Mouse (Mus musculus) gastrocnemius, postnatal 10 days (tissue): ENCODE results near the gene Lhx6. TPM values are rescaled to one million over a fixed set of nuclear protein-coding genes. Genes with fewer than 3 reads are reported as not detected.

Experiments used
- DNase-seq: peaks from one replicate; pipeline ENCODE4 v3.0.0; 2021; ENCODE audit warnings: mixed read lengths
- total RNA-seq, 2 experiments: library from RNA; stranded (reverse); gene quantifications; 2 replicates each; pipeline ENCODE4 v1.2.3; 2021

Gene Lhx6
- total RNA-seq, 2 experiments from 2014 or later, result 3.3 to 6.2 TPM

DNA sequence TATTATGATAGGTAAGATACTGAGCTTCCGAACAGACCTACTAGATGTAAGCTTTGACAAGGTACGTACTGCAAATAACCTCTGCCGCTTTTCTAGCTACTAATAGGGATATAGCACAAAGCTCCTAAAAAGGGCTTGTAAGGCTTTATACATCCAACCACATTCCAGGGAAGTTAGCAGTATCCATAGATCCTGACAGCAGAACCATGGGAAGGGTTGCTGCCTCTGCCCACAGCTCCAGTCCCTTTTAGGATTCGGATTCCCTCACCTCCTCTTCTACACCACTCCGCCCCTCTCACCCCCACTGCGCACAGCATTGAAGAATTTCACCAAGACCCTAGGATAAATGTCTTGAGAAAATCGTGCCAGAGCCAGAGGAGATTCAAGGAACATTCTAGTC is 11.9 kb downstream of the Lhx6 start:
- DNase-seq, result no peak

DNA sequence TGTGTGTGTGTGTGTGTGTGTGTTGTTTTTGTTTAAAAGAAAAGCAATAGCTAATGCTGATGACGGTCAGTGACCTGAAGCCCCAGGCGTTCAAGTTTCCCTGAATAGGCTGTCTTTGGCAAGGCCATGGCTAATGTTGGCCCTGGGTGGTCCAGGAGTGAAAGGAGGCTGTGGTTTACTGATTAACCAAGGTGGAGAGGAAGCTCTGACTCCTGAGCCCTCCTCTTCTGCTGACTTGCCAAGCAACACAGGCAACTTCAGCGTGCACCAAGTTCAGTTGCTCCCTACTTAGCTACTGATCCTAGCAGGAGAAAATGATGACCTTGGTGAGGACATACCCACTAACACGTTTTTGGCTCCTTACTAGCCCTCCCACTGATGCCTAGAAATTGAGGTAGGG is 12.5 kb downstream of the Lhx6 start:
- DNase-seq, result no peak

DNA sequence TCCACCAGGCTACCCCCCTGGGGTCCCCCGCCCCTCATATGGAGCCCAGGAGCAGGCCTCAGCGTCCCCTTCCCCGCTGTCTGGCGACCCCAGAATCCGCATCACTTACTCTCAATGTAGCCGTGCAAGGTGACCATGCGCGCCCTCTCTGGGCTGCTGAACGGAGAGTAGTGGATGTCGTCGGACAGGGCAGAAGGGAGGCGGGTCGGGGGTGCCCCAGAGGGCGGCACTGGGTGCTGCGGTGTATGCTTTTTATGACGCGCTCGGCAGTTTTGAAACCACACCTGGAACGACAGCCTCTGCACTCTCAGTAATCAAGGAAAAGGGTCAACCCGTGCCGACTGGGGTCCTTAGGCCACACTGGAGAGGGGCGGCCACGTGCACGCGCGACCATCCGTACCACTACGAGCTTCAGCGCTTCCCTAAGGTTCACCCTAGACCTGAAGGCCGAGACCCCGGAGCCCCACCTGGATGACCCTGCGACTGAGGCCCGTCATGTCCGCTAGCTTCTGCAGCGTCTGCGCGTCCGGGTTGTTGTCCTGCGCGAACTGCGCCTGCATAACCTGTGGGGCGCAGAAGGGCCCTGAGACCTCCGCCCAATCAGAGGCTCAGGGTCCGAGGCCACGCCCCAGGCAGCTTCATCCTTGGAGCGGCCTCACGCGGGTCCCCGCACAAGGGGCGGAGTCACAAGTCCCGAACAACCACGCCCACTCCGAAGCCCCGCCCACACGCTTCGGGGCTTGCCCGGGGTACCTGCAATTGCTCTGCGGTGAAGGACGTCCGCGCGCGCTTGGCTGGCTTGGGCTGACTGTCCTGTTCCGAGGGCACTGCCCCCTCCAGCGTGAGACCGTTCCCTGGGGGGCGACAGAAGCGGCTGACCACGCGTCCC is 14.1 kb downstream of the Lhx6 start:
- peak; percentile 34 for DNase-seq

DNA sequence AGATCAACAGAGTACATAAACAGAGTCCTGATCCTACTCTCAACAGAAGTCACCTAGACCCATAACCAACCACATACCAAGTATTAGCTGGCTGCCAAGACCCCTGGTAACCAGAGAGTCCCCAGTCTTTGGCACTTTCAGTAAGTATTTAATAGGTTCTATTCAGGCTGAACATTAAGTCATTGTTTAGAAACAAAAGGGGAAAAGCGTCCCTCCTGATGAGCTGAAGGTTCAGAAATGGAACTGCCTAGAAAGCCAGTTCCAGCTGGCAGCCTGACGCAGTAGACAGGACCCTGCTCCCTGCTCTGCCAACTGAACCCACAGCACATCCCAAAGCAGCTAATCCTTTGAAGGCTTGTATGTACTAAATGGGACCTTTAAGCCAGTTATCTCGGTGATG is 16.0 kb downstream of the Lhx6 start:
- no peak for DNase-seq

DNA sequence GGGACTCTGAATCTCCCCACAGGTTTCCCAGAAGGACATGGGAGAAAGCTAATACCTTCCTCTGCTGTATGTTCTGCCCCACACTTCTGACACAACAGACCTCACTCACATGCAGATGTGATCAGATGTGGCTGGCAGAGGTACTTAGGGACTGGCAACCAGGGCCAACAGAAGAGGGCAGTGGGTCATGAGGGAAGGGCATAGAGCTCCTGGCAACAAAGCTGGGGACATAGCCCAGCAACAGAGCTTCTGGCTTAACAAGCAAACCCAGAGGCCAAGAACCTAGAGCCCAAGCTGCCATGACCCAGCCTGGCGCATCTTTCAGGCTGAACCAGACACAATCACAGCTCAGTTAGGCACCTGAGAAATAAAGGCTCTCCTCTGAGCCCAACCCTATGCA is 20.2 kb downstream of the Lhx6 start:
- DNase-seq, result no peak

DNA sequence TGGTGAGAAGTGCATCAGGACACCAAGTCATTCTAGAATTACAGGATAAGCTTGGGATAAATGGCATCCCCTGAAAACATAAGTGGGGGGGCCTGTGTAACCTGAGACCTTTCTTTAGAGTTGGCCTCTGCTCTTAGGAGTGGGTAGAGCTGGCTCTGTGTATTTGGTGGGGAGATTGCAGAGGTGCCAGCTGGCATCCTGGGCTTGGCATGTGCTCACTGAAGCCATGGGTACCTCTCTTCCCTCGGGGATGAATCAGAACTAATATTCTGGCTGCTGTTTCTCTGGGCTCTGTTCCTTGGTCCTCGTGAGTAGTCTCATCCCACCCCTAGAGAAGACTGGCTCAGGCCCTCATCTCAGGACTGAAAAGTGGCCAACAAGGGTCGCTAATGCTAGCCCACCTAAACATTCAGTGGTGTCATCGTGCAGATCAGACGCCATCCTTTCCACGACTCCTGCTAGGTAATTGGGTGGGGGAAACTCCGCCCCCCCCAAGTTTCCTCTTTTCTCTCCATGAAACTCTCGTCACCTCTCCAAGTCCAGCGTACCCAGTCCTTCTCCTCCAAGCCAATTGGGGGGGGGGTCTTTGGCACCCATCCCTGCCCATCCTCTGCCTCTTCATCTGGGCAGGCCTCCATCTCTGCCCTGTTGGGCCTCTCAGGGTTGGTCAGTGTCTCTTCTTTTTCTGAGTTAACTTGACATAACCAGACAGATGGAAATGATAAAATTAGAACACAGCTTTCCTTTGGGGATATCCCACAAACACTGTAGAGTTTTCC is 22.2 kb downstream of the Lhx6 start:
- DNase-seq, result no peak

DNA sequence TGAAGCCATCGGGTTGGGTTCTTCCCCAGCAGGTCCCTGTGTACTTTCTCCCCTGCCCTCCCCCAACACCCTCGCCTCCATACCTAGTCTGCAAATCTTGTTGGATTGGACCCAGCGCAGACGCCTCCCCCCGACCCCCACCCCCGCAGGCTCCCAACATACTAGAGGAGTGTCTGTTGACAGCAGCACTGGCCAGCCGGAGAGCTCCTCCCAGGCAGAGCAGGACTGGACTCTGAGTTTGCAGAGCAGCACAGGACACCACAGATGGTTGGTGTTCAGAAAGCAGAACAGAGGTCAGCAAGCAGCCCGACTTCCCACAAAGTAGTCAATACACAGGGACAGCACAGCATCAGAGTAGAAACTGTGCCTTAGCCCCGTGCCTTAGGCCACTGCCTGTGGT is 23.8 kb downstream of the Lhx6 start:
- DNase-seq, result no peak

DNA sequence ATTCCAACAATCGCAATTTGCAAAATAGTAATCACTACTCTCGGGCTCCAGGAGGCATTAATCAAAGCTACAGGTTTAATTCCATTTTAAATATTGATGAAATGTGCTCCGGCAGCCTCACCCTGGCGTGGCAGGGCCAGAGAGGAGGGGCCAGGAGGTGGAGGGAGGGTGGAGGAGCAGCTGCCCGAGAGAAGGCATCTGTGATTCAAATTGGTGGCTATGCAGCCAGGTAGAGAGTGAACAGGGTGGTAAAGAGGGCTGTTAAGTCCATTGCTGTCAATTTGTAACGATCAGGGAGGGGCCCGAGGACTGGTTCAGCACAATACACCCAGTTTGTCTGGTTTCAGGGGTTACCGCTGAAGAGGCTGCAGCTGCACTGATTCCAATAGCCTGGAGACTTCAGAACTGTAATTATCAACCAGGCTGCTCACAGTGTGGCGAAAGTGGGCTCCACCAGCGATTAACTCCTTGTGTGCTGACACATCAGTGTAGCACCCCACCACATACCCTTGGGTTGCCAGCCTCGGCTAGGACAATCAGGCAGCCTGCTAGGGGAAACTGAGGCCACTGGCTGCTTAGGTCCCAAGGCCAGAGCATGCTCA is 27.9 kb downstream of the Lhx6 start:
- no peak for DNase-seq

DNA sequence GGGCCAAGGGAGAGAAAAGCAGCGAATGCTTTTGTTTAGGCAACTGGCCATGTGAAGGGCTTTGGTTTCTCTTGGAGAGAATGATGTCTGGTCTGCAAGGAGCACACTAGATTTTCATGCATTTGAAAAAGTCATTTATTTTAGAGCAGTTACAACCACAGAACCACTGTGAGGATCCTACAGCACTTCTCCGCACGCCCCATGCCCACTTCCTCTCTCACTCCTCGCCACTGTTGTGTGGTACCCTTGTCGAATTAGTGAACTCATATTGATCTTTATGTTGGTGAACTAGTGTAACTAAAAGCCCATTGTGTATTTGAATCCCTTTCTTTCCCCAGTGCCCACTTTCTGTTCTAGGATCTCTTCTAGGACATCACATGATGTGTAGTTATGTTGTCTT is 30.0 kb downstream of the Lhx6 start:
- no peak for DNase-seq

DNA sequence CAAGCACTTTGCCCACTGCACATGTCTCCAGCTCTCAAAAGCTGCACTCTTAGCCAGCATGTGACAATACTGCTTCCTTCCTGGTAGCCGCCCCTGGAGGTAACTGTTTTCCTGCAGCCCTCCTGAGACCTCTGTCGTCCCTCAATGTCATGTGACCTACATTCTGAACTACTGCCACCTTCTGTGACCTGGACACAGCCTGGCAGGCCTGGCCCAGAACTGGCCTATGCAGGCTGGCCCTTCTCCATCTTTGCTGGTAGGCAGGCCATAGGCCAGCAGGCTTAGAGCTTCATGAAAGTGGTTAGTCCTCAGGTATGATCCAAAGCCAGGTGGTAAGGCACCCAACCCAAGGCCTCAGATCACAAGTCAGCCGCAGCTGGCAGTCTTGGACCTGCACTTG is 31.4 kb downstream of the Lhx6 start:
- no peak for DNase-seq

DNA sequence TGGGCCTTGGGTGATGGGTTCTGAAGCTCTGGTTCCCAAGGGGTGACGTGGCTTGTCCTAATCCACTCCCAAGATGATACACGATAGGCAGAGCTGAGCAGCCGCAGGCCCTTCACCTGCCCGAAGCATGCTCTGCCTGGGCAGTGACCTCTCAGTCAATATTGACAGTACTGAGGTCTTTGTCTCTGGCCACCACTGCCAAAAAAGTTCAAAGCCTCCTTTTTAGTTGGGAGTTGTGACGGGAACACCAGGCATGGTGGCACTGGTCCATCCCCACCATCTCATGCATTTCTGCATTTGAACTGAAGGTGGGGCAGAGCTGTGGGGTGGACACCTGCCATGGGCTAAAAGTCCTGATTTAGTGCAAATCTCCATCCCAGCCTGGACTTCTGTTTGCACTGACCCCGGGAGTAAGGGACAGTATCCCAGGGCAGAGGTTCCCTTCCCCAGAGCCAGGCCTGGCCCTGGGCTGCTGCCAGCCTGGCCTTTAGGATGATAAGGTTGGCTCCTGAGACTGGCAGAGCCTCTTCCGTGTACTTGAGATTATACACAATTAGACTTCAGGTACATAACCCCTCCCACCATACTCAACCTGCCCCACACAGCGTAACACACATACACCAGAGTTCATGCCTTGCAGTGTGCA is 33.4 kb downstream of the Lhx6 start:
- no peak for DNase-seq

DNA sequence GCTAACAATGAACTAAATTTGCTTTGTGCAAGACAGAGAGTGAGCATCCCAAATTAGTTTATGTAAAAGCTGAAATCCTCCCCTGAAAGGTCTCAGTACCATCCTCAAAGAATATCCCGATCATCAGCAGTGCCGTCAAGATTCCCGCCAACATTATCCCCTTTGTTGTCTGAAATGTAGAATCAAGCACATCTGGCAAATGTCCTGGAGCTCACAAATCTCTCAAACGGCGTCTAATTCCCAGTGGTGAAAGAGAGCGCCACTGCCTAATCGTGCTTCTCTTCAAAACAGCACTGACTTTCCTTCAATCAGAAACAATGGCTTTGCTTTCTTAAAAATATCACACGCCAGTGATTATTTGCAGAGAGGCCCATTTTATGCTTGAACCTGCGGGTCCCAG is 38.1 kb downstream of the Lhx6 start:
- no peak for DNase-seq

DNA sequence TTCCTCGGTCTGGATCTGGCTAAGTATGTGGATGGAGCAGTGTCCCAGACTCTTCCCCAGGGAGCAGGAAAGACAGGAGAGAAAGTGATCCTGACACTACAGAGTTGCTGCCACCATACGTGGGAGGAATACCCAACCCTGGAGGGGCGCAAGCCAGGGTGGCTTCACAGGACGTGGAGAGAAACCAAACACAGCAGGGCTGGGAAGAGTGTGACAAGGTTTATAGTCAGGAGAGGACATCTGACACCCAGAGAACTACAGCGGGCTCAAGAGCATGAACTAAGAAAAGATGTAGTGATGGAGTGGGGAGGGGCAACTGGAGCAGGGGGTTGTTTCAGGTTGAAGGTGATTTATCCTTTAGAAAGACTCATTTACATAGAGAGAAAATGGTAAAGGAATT is 43.8 kb downstream of the Lhx6 start:
- DNase-seq, result no peak

DNA sequence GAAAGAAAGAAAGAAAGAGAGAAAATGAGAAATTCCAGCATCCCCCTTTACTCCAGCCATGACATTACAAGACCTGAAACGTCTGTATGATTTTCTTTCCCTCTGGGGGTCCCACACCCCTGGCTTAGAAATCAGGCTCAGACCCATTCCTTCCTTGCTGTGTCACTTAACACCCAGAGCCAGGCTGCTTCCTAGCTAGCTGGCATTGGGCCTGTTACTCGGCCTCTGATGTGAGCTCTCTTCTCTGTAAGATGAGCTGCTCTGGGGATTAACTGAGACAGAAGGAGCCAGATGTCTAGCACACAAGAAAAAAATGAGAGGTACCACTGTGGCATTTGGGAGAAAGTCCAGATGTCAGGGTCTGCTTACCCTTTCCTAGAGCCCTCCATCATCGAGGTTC is 49.0 kb downstream of the Lhx6 start:
- DNase-seq, result peak; percentile 39

DNA sequence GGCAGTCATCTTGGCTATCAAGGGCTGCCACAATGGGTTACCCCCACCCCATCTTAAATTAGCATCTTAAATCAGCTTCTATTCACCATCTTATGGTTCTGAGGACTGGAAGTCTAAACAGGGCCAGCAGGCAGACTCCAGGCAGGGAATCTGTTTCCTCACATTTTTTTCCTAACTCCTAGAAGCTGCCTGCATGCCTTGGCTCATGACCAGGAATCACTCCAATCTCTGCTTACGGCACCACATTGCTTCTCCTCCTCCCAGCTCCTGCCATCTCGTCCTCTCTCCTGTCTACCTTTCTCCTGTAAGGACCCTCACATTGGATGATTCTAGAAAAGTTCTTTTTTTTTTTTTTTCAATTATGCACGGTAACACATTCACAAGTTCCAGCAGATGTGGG is 52.0 kb downstream of the Lhx6 start:
- no peak for DNase-seq

DNA sequence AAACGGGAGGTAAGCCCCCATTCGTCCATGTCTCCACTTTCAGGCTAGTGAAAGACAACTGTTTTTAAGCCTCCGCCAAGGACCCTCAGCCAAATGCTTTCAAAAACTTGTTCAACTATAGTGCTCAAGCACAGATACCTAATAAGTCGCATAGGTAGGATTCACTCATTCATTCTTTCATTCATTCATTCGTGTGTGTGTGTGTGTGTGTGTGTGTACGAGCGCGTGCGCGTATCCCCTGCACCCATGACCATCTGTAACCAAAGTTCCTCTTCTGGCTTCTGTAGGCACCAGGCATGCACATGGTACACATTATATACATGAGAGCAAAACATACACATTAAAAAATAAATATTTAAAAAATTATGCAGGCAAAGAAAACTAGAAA is 55.6 kb downstream of the Lhx6 start:
- DNase-seq, result no peak

DNA sequence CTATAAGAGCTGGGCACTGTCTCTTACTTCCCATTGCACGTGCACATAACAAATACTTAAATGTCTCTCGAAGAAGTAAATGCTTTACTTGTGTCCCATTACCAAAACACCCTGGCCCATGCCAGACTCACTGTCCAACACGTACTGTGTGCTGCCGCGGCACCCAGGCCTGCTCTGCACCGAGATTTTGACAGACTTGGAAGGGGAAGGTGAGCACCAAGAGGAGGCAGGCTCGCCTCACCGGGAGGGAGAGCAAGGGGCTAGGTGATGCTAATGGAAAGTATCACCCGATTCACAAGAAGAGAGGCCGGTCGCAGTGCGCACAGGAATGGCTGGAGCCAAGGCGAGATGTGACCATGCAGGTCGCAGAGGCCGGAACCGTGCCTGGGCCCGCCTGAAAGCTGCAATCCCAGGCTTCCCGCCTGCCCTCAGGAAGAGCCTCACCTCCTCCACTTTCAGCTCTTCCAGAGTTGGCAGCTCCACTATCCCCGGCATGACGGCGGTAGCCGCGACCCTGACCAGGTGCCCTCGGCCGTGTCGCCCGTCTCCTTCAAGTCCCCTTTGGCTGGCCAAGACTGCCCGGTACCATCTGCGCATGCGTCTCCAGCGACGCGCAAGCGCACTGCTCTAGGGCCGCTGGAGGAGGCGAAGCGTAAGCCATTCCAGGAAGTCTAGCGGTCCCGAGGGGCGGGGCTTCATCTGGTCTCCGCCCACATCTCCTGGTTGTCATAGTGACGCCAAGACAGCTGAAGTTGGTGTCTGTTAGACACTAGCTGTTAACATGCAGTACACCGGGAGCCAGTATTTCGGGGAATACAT is 56.3 kb downstream of the Lhx6 start, which contains the start of the genes Ndufa8 and Morn5:
Gene Ndufa8, minus strand, starts transcription at position 659 of the 819 bp plus-strand sequence.
Gene Morn5, plus strand, starts transcription at position 711 of the 819 bp plus-strand sequence.
- peak; percentile 99 for DNase-seq

DNA sequence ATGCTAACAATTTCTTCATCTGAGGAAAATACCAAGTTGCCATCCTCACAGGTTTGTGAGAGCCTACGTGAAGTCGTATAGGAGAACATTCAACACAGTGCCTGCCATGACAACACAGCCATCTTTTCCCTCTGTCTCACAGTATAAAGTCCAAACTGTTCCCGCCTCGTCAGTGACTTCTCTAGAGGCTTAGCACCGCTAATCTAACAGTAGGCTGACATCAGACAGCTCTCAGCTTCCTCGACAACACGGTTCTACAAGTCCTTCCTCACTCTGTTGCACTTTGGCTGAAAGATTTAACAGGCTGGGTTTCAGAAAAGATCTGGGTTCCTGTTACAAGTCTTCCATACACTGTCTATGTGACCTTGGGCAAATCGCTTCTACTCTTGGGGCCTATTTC is 57.0 kb downstream of the Lhx6 start:
- DNase-seq, result no peak

DNA sequence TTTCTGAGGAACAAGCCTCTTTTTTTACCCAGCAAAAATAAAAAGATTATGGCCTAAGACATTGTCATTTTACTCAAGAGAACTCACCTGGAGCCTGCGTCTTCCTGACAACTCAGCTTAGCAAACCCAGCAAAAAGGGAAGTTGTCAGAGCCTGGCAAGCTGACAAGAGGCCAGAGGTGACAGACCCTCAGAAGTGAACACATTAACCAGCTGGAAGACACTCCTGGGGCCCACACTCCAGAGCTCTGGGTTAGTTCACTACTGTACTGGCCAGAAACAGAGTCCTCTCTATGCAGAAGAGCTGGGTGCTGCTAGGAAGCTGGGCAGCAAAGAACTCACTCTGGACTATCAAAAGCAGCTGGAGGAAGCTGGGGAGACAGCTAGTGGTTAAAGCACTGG is 64.3 kb downstream of the Lhx6 start:
- DNase-seq, result no peak

DNA sequence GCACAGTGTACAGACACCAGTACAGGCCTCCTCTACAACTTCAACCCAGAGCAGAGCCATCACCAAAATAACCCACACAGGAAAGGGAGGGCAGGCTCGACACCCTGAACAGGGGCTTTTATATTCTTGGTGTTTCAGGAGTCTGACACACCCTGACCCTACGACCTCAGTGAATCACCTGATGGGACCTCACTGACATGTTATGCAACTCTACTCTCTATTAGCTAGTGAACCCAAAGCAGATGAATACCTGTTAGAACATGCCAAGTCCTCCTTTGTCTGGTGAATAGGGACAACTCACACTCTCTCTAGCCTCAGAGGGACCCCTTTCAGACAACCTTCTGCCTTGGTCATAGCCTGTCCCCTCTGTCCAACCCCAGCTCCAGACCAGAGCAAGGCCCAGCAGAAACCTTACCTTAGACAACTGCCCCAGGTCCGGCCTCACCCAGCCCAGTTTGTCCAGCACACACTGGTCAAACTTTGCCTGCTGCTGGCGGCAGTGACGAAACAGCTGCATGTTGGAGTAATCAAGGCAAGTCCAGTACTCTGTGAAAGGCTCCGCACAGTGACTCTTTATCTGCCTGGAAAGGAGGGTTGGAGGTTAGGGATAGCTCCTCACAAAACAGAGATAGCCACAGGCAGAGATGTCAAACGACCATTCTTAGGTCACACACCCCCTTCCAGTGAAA is 65.8 kb downstream of the Lhx6 start:
- DNase-seq, result no peak
